Mouse (Mus musculus): ENCODE results near the gene Nav3. TPM values are rescaled to one million over a fixed set of nuclear protein-coding genes. Genes with fewer than 3 reads are reported as not detected.

Nav3 gene
- total and polyA plus RNA-seq, 3 experiments = not detected

DNA sequence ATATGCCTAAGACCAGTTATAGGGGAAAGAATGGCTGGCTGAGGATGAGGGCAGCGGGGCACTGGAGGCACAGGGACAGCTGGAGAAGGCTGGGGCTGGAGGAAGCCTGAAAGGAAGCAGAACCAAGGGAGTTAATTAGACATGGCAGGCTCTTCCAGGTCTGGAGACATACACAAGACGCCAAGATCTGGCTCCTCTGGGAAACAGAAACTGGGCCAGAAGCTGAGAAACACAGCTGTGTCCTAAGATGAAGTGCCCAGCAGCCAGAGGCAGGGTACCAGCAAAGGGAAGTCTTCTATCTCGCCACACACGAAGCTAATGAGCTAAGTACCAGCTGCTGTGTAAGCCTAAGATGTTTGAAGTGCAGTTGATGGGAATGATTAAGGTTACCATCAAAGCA, 353.8 kb downstream of the Nav3 start:
- Histone ChIP-seq H3K9me3 (replicated peaks; ENCODE audit: insufficient read depth, low read length) (no peaks in the 10 kb centered on the region), H3K27me3 (ENCODE audit: control insufficient read depth in 1 of 2, insufficient read depth in 2 of 2, low read length in 2 of 2) (no peaks in the 10 kb centered on the region), H3K27ac (ENCODE audit: control insufficient read depth, low read depth, low read length) (no peak overlapping the region), H3K79me2 (ENCODE audit: control insufficient read depth, insufficient read depth, low read length, poor library complexity) (no peaks in the 10 kb centered on the region), H3K9ac (ENCODE audit: control insufficient read depth, low read depth, low read length, poor library complexity, severe bottlenecking) (no peak overlapping the region), H3K36me3 (ENCODE audit: control insufficient read depth in 1 of 2, insufficient read depth in 2 of 2, low read length in 2 of 2) (no peaks in the 10 kb centered on the region), H3K4me1 (ENCODE audit: control insufficient read depth in 1 of 2, insufficient read depth in 2 of 2, low read length in 2 of 2) (no peaks in the 10 kb centered on the region), H3K4me3 (ENCODE audit: control insufficient read depth in 1 of 2, insufficient read depth in 1 of 2, low read depth in 2 of 2, low read length in 2 of 2) (no peak overlapping the region)
- TF ChIP-seq BHLHE40 (IDR thresholded peaks at IDR 0.05; ENCODE audit: borderline replicate concordance, low read depth, low read length) (no peak), MAZ (IDR thresholded peaks at IDR 0.05; ENCODE audit: low read depth, low read length) (no peak), CHD2 (IDR thresholded peaks at IDR 0.05; ENCODE audit: low read length) (no peak), NELFE (IDR thresholded peaks at IDR 0.05; ENCODE audit: low read depth, low read length) (no peak), ZNF384 (IDR thresholded peaks at IDR 0.05; ENCODE audit: low read depth, low read length) (no peak), TBP (IDR thresholded peaks at IDR 0.05; ENCODE audit: low read depth, low read length) (no peak), RCOR1 (IDR thresholded peaks at IDR 0.05; ENCODE audit: low read depth, low read length) (no peak), MYC (IDR thresholded peaks at IDR 0.05; ENCODE audit: low read depth, low read length) (no peak), SIN3A (IDR thresholded peaks at IDR 0.05; ENCODE audit: low read length) (no peak), UBTF (IDR thresholded peaks at IDR 0.05; ENCODE audit: borderline replicate concordance, insufficient read depth, low read depth, low read length) (no peak), USF1 (IDR thresholded peaks at IDR 0.05; ENCODE audit: low read depth, low read length) (no peak), ELF1 (IDR thresholded peaks at IDR 0.05; ENCODE audit: low read depth, low read length) (no peak), NRF1 (IDR thresholded peaks at IDR 0.05; ENCODE audit: insufficient read depth, low read depth, low read length, poor library complexity, severe bottlenecking) (no peak), GABPA (IDR thresholded peaks at IDR 0.05; ENCODE audit: low read depth, low read length) (no peak), POLR2AphosphoS5 (IDR thresholded peaks at IDR 0.05; ENCODE audit: borderline replicate concordance, low read depth, low read length) (no peak), MEF2A (IDR thresholded peaks at IDR 0.05; ENCODE audit: extremely low read depth, insufficient replicate concordance, low read depth, low read length, poor library complexity, severe bottlenecking) (no peak)
- DNase-seq (ENCODE audit: low read depth, low spot score) = no peak

DNA sequence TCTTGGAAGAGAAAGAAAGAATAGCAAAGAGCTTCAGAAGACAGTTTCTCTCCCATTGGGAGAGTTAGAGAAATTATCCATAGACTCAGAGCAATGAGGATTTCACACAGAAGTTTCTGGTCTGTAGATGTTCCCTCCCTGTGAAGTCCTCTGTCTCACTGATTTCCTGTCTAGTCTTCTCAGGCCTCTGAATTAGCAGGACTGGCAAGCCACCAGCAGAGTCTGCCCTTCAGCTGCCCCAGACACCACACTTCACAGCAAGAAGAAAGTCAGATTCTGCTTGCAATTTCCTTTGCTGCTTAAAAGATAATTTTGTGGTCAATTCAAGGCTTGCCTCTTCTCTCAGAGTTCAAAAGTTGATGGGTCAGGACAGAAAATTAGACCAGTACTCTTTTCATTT, 361.6 kb downstream of the Nav3 start:
- H3K27ac ChIP-seq (ENCODE audit: control insufficient read depth, low read depth, low read length) = no peak overlapping the region
- no peak for DNase-seq (ENCODE audit: low read depth, low spot score)
- no peaks in the 10 kb centered on the region for H3K4me1 ChIP-seq (ENCODE audit: control insufficient read depth in 1 of 2, insufficient read depth in 2 of 2, low read length in 2 of 2)
- no peaks in the 10 kb centered on the region for H3K36me3 ChIP-seq (ENCODE audit: control insufficient read depth in 1 of 2, insufficient read depth in 2 of 2, low read length in 2 of 2)
- no peaks in the 10 kb centered on the region for H3K79me2 ChIP-seq (ENCODE audit: control insufficient read depth, insufficient read depth, low read length, poor library complexity)
- H3K9ac ChIP-seq (ENCODE audit: control insufficient read depth, low read depth, low read length, poor library complexity, severe bottlenecking) = no peak overlapping the region
- no peaks in the 10 kb centered on the region for H3K9me3 ChIP-seq (replicated peaks; ENCODE audit: insufficient read depth, low read length)
- no peak overlapping the region for H3K4me3 ChIP-seq (ENCODE audit: control insufficient read depth in 1 of 2, insufficient read depth in 1 of 2, low read depth in 2 of 2, low read length in 2 of 2)
- TF ChIP-seq JUND (IDR thresholded peaks at IDR 0.05; ENCODE audit: low read depth, low read length) (no peak), ELF1 (IDR thresholded peaks at IDR 0.05; ENCODE audit: low read depth, low read length) (no peak), RAD21 (IDR thresholded peaks at IDR 0.05; ENCODE audit: low read depth, low read length) (no peak), MAZ (IDR thresholded peaks at IDR 0.05; ENCODE audit: low read depth, low read length) (no peak), GATA1 (IDR thresholded peaks at IDR 0.05; ENCODE audit: low read depth, low read length) (no peak), EP300 (IDR thresholded peaks at IDR 0.05; ENCODE audit: low read depth in 1 of 2, low read length in 2 of 2) (no peak), KAT2A (conservative IDR thresholded peaks at IDR 0.05; ENCODE audit: low read depth, low read length) (no peak), USF2 (IDR thresholded peaks at IDR 0.05; ENCODE audit: borderline replicate concordance in 1 of 2, insufficient read depth in 1 of 2, low read depth in 1 of 2, low read length in 2 of 2) (no peak), POLR2AphosphoS5 (IDR thresholded peaks at IDR 0.05; ENCODE audit: borderline replicate concordance, low read depth, low read length) (no peak), SMC3 (IDR thresholded peaks at IDR 0.05; ENCODE audit: low read depth, low read length) (no peak)
- H3K27me3 ChIP-seq (ENCODE audit: control insufficient read depth in 1 of 2, insufficient read depth in 2 of 2, low read length in 2 of 2) = no peaks in the 10 kb centered on the region

Data from MEL (cell line).